Mouse (Mus musculus) cerebellum, postnatal 25 days (tissue): Measurements from ENCODE around the gene Pms2.

Experiments
- DNase-seq, 2 experiments: peaks; one replicate each; pipeline ENCODE4 v3.0.0; 2021; ENCODE audit warnings: mixed read lengths in 2 of 2

The Pms2 gene

DNA sequence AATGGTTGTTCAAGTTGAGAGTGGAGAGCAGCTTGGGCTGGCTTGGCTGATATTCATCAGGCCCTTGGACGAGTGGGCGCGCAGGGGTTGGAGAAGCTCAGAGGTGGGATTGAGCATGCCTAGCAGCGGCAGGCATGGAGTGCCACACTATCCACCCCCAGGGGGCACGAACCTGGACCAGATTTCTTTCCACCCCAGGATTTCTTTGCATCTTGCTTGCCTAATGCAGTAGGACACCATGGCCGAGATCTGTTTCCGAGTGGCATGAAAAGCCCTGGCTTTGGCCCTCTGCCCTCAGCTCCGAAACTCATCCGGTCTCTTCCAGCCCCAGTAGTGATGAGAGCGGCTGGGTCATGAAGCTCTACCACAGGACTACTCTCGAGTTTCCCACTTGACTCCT, 23.6 kb downstream of the Pms2 start:
- peak in 1 of 2 experiments; percentile 32 for DNase-seq

GRCm38 (mm10) chr5:143933875-143934274, 24.1 kb downstream of the Pms2 start:
- DNase-seq = no peak

DNA sequence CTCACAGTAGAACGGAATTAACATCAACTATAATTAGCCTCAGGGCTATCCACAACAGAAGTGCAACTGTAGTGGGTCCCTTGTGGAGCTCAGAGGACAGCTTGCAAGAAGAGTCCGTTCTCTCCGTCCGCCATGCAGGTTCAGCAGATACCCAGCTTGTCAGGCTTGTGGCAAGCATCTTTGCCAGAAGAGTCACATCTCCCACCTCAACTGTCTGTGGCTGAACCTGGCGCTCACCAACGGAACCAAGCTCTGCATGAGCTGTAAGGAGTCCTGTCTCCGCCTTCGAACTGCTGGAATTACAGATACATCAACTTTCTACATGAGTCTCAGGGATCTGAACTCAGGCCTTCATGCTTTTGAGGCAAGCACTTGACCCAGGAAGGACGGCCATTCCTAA, 26.4 kb downstream of the Pms2 start:
- DNase-seq = no peak

- no peak for DNase-seq
Observed at GRCm38 (mm10) chr5:143941588-143941987, 31.8 kb downstream of the Pms2 start.

- no peak for DNase-seq
Observed at GRCm38 (mm10) chr5:143943231-143944125, 33.7 kb downstream of the Pms2 start.

GRCm38 (mm10) chr5:143948361-143948760, 38.6 kb downstream of the Pms2 start:
- DNase-seq = no peak

DNA sequence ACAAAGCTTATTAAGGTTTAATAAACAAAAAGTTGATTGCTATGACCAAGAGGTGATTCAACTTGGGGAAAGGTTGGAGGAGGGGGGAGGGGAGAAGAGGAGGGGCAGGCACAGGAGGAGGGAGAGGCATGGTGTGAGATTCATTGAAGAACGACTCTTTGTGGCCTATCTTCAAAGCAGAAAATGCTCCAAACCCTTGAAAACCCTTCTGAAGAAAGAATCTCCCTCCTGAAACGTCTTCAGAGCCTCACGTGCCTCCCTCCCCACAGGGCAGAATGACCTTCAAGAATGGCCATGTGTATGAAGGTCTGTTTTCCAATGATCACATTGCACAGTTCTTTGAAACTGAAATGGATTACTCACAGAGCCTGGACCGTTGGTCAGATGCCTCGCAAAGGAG, 40.3 kb downstream of the Pms2 start:
- no peak for DNase-seq

- no peak for DNase-seq
Observed at GRCm38 (mm10) chr5:143957101-143957500, 47.3 kb downstream of the Pms2 start.

DNA sequence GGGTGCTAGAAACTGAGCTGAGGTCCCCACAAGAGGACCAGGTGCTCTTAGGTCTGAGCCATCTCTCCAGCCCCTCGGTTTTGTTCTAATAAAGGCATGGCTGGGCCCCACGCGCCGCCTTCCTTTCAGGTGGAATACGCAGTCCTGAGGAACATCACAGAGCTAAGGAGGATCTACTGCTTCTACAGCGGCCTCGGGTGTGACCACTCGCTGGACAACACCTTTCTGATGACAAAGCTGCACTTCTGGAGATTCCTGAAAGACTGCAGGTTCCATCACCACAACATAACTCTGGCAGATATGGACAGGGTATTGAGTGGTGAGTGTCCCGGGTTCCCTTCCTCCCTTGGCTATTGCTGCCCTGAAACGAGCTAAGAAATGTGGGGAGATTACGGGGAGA, 49.8 kb downstream of the Pms2 start:
- DNase-seq = no peak

GRCm38 (mm10) chr5:143961176-143961575, 51.4 kb downstream of the Pms2 start:
- DNase-seq = no peak

- no peak for DNase-seq
Observed at GRCm38 (mm10) chr5:143965586-143966345, 56.0 kb downstream of the Pms2 start.

- DNase-seq = no peak
Observed at GRCm38 (mm10) chr5:143966671-143967070, 56.9 kb downstream of the Pms2 start.

DNA sequence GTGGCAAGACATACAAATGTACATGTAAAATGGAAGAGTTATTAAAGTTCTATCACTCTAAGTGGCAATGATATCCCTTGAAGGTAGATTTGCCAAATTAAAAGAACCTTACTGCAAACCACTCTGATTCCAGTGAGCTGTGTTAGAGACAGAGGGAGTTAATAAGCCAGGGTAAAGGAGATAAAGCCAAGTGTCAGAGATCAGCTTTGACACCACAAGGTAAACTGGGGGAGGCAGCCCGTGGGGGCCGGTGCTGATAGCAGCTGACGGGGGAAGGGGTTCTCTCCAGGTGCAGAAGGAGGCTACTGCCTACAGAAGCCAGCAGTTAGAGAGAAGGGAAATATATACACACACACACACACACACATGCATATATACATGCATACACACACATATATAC, 62.9 kb downstream of the Pms2 start:
- DNase-seq = no peak

GRCm38 (mm10) chr5:143974931-143975630, 65.3 kb downstream of the Pms2 start:
- DNase-seq = peak; percentile 61 to 76

DNA sequence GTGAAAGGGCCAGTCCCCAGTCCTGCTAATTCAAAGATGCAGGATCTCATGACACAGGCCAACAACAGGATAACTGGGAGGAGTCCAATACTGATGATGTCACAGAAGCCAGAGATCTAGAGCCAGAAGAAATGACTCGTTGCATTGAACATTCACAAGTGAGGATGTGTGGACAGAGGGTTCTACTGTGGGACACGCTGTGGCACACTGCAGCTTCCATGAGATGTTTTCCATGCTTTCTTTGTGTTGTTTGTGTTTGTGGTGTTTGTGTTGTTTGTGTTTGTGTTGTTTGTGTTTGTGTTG, 65.8 kb downstream of the Pms2 start:
- DNase-seq = no peak

GRCm38 (mm10) chr5:143976232-143976631, 66.5 kb downstream of the Pms2 start:
- no peak for DNase-seq

- no peak for DNase-seq
Observed at GRCm38 (mm10) chr5:143976726-143977431, 67.1 kb downstream of the Pms2 start.

DNA sequence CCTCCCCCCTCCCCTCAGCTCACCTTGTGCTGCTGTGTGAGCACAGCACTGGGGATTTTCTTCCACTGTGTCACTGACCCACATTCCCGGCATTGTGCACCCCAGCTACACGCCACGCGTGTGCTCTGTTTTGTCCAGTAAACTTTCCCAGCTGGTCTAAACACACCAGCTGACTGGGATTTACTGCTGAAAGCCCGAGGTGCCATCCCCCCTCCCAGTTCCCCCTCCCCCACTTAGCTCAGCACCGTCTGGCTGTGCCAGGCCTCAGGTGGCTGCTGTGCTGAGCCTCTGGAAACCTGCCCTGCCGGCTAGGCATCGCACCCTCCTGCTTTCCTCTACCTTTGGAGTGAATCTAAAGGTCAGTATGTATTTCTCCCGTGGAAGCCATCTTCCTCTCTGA, 71.1 kb downstream of the Pms2 start:
- peak in 1 of 2 experiments; percentile 39 for DNase-seq

DNA sequence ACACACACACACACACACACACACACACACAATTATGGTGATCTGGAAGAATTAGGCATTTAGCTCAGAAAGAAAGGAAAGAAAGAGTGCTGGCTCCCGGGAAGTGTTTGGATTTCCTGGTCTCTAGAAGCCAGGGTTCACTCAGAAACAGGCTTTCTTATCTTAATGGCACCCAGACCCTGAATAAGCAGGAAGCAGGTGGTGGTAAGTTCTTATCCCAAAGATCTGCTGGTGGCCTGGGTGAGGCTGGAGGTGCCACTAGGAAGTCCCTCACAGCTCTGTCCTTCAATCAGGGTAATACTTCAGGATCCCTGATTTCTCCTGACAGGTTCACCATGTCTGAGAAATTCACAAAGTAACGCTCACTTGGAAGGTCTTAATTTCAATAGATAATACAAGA, 72.6 kb downstream of the Pms2 start:
- no peak for DNase-seq
